Mouse (Mus musculus) T-cell, adult 2 months (primary cell): ENCODE data around the gene Smarca5.
A peak's percentile ranks its signal among the peaks of the same experiment; 100 is the strongest.

Experiments
- DNase-seq: peaks from one replicate; pipeline ENCODE4 v3.0.0; 2022; ENCODE audit warnings: low spot score

The Smarca5 gene

GRCm38 (mm10) chr8:80739155-80739924 lies at the start of gene Smarca5:
Smarca5 (minus strand) TSS chr8:80739497.
- peak; percentile 95 for DNase-seq

DNA sequence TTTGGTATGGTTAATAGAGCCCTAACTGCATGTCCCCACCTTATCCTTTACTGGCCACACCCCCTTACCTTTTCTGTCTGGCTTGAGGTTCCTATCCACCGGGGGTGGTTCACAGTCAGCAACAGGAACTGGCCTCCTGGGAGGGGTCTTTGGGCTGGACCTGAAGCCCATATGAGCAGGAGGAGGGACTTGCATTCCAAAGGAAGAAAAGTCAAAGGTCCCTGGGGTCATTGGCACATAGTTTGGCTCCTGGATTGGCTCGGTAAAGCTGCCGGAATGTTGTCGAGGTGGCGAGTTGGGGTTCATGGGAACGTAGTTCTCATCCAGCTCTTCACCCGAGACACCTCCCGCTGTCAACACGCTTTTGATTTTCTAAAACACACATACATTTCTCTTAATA lies 45.3 kb upstream of the Smarca5 start:
- DNase-seq: no peak

DNA sequence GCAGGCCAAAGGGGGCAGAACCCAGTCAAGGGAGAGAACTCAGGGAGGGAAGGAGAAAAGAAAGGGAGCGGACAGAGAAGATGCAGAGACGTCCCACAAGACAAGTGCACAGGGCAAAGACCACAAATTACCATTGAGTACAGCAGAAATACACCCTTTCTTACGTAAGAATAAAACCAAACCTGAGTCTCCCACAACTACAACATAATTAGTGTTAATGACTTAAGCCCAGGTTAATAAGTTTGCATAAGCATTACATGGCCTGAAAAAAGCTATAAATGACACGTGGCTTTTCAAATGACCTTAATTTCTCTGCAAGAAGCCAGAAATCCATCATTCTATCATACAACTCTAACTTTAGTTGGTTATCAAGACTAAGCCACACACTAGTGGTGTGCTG lies 44.0 kb upstream of the Smarca5 start:
- DNase-seq: no peak

- DNase-seq: no peak
Measured at GRCm38 (mm10) chr8:80781338-80781737, 42.0 kb upstream of the Smarca5 start.

DNA sequence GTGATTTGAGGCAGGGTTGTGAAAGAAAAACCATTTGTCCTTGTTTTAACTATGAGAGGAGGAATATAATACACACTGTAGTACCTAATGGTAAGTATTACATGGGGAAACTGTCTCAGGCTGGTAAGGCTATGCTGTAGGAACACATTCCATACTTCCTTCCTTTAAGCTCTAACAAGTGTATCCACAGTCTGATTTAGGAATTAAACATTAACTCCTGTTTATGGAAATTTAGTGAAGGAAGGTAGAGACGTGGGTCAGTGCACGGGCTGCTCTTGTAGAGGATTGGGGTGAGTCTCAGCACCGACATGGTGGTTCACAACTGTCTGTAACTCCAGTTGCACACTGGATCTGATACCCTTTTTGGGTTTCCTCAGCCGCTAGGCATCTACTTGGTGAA lies 41.0 kb upstream of the Smarca5 start:
- no peak for DNase-seq

GRCm38 (mm10) chr8:80776436-80776835 lies 37.1 kb upstream of the Smarca5 start:
- DNase-seq: no peak

DNA sequence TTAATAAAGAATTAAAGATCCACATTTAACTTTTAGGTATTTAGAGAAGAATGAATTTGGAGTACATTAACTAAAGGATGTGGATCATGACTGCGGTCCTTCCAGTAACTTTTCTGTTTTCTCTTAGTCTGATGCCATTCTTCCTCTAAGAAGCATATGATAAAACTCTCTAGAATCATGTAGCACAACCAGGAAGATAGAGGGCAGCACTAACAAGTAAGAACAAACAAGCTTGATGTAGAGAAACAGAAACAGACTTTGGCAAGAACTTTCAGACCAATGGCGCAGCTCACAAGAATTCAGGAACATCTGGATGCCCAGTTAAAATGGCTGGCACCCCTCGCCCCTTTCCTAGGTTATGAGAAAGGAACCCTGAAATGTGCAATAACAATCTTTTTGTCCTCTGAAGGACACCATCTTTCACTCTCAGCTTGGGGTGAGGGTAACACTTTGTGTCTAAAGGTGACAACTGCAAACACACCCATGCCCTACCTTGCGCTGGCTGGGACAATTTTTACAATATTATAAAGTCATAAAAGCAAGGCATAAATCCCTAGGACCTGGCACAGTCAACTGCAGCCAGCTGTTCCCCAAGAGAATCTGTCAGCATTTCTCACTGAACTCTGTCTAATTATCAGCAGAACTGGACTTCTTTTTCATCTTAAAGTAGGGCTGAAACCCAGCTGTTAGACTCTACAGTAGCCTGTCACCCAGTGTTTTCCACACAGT lies 33.6 kb upstream of the Smarca5 start:
- DNase-seq: no peak

DNA sequence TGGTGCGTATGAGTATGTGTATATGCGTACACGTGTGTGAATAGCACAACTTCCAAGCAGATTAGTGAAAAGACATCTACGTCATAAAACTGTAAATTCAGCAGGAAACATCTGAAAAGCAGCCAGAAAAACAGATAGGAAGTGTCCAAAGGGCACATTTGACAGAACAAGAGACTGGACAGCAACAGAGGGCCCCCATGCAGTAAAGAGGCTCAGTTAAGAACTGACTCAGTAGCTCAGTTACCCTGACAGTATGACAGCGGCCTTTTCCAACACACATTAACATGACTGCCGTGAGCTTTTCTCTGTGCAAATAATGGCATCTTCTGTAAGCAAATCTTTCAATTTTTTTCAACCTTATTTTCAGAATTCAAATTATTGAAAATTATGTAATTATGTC lies 29.2 kb upstream of the Smarca5 start:
- DNase-seq: no peak

GRCm38 (mm10) chr8:80753017-80753715 lies 13.9 kb upstream of the Smarca5 start:
- DNase-seq: peak; percentile 60

DNA sequence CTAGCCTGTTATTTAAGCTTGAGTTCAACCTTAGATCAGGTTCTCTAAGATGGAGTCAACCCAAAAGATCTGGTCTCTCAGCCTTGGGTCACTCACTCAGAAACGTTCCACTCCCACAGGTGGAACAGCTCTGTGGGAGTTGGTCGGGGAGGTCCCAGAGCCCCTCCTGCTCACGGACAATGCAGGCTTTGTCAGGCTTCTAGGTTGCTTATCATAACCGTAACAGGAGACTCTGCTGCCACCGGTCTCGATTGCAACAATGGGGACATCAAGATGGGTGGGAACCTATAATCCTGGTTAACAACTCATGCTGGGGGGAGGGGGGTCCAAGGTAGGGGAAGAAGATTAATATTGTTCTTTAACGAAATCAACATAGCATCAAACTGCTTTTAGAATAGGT lies 13.1 kb upstream of the Smarca5 start:
- no peak for DNase-seq

DNA sequence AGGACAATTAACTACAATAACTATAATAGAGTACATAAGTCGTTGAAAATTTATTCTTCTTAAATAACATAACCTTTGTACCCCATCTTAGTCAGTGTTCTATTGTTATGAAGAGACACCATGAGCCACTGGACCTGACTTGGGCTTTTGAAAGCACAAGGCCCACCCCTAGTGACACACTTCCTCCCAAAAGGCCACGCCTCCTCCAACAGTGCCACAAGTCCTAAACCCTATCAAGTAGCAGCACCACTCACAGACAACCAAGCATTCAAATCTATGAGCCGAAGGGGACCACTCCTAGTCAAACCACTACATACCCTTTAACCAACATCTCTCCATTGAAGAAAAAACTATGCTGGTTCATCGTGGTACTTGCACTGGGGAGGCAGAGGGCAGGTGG lies 9.8 kb upstream of the Smarca5 start:
- DNase-seq: no peak

GRCm38 (mm10) chr8:80739932-80740331 lies 635 bp upstream of the Smarca5 start:
- no peak for DNase-seq

GRCm38 (mm10) chr8:80738388-80739154 lies 726 bp downstream of the Smarca5 start:
- peak; percentile 30 for DNase-seq

- DNase-seq: no peak
Measured at GRCm38 (mm10) chr8:80738046-80738387, 1.3 kb downstream of the Smarca5 start.

GRCm38 (mm10) chr8:80732326-80732725 lies 7.0 kb downstream of the Smarca5 start:
- DNase-seq: no peak

DNA sequence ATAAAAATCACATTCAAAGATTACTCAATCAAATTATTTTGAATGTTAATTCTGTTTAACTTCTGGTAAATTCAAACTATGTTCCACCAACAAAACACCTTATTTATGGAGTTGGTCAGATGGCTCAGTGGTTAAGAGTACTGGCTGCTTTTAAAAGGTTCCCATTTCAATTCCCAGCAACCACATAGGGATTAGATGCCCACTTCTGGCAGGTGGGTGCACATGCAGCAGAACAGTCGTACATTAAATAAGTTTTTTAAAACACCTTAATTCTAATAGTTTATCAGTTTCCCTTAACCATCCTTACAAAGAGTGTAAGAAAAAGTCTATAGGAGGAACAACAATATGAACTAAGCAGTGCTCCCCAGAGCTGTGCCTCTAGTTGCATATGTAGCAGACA lies 24.8 kb downstream of the Smarca5 start:
- no peak for DNase-seq

GRCm38 (mm10) chr8:80710670-80711400 lies 28.5 kb downstream of the Smarca5 start:
- no peak for DNase-seq

- peak; percentile 22 for DNase-seq
Measured at GRCm38 (mm10) chr8:80688141-80688540, 51.2 kb downstream of the Smarca5 start.

DNA sequence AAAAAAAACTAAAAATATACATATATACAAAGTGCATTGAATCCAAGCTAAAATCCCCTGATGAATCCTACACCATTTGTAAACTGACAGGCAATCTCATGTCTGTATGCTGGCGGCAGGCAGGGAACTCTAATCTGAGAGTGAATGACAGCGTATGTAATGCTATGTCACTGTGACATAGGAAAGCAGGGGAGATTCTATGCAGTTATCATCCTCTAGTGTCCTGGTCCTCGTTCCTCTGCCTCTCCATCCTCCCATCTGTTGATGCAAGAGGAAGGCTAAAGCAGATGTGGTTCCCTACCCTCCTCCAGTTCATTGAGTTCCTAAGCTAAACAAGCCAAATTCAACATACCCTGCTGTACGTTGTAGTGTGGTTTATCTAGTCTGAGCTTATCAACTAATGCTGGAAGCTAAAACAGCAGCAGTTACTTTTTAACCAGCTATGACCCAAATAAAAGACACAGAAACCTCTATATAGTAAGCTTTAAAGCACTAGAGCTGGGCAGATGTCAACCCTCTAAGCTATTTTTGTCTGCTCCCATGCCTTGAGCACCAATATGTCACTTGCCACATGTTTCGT lies 55.5 kb downstream of the Smarca5 start:
- no peak for DNase-seq

- no peak for DNase-seq
Measured at GRCm38 (mm10) chr8:80682594-80682993, 56.7 kb downstream of the Smarca5 start.

DNA sequence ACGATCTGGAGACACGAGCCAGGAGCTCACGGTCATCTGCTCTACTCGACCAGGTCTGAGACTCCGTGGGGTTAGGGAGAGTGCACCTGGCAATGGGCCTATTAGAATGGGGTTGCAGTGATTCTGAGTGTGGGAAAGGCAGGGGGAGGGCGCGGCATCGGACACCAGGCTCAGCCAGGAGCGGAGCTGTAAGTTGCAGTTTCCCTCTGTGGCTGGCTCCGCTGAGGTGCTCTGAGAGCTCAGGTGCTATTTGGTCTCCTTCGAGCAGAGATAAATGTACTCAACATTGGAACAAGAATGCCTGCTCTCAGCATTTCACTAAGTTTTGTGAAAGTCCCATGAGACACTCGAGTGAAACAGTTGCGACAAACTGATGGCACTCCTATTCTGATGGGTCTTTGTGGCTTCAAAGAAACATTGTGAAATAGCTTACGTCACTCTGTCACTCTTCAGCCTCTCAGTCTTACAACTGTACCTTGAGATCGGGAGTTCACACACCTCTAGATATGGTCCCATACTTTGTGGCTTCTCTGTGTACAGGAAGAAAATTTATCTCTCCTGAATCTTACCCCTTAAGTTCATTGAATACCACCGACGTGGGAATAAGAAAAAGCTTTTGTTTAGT lies 69.9 kb downstream of the Smarca5 start:
- no peak for DNase-seq
